Mouse (Mus musculus) MN1 (cell line): ENCODE measurements around the gene Gpx7.
"Not testable (repeated sequence)": the region's sequence is repeated elsewhere in the genome, so short reads cannot be mapped to it uniquely, and the experiment has no call there.

Experiments used
- DNase-seq: peaks from one replicate; pipeline ENCODE4 v3.0.0-alpha.2; 2016; ENCODE audit warnings: low spot score

Gene Gpx7

GRCm38 (mm10) chr4:108391124-108391523 is 15.6 kb downstream of the Gpx7 start:
- no peak for DNase-seq

DNA sequence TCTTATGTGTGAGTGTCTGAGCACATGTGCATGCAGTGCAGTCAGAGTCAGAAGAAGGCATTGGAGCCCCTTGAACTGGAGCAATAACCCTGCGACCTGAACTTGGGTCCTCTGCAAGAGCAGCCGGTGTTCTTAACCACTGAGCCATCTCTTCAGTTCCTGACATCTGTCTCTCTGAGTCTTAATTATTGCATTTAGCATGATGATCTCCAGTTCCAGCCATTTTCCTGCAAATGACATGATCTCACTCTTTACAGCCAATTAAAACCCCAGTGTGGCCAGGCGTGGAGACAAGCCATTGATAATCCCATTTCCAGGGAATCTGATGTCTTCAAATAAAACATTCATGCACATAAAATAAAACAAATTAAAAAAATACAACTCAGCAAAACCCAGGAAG is 18.0 kb downstream of the Gpx7 start:
- DNase-seq: peak; percentile 8

- no peak for DNase-seq
Measured at GRCm38 (mm10) chr4:108387681-108388253, 19.0 kb downstream of the Gpx7 start.

DNA sequence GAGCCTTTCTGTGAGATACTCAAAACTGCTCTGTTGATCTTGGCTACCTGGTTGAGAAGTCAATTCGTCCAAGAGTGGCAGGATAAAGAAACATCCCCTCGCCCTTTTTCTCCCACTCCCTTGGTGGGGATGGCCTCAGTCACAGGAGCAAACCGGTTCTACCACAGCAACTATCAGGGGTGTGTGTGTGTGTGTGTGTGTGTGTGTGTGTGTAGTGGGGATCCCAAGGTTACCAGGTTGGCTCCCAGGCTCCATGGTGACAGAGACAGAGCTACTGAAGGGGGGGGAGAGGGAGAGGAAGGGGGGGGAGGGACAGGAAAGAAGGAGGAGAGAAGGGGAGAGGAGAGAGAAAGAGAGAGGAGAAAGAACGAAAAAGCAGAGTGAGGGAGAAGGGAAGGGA is 19.7 kb downstream of the Gpx7 start:
- no peak for DNase-seq

- DNase-seq: no peak
Measured at GRCm38 (mm10) chr4:108386087-108386486, 20.7 kb downstream of the Gpx7 start.

- no peak for DNase-seq
Measured at GRCm38 (mm10) chr4:108383183-108383714, 23.5 kb downstream of the Gpx7 start, which contains the start of gene Shisal2a. Gene Shisal2a, minus strand, starts transcription at chr4:108383349.

- peak; percentile 61 for DNase-seq
Measured at GRCm38 (mm10) chr4:108380146-108380545, 26.6 kb downstream of the Gpx7 start.

- DNase-seq: no peak
Measured at GRCm38 (mm10) chr4:108379476-108379875, 27.3 kb downstream of the Gpx7 start.

GRCm38 (mm10) chr4:108372166-108372565 is 34.6 kb downstream of the Gpx7 start:
- DNase-seq: no peak

- DNase-seq: no peak
Measured at GRCm38 (mm10) chr4:108371421-108371820, 35.3 kb downstream of the Gpx7 start.

DNA sequence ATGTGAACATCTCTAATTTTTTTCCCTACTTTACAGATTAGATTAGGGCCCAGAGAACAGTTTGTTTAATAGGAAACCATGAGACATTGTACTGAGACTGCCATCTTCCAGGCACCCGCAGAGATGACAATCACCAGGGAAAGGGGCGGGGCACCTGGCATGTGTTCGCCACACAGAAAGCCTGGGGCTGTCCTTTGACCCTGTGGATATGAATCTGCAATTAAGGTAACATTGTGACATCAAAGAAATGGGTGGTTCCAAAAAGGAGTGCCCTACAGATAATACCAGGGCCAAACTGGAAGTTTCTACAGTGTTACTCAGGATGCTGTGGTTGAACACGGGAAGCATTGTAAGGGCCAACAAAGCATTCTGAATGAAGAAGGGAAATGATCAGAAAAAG is 36.4 kb downstream of the Gpx7 start:
- DNase-seq: no peak

DNA sequence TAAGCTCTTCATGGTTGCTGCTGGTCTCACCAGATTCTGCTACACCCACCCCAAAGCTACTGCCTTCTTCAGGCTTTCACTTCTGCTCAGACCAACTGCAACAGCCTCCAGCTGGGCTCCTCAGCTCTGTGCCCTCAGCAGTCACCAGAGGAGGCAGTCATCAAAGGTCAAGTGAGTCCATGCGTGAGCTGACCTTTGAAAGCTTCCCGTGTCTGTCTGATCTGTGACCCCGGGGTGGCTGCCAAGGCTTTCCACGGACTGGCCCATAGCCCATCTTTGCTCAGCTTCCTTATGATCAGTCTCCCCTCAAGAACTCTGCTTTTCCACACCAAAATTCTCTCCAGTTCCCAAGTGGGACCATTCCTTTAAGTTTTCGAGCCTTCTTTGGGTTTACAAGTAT is 37.5 kb downstream of the Gpx7 start:
- no peak for DNase-seq

DNA sequence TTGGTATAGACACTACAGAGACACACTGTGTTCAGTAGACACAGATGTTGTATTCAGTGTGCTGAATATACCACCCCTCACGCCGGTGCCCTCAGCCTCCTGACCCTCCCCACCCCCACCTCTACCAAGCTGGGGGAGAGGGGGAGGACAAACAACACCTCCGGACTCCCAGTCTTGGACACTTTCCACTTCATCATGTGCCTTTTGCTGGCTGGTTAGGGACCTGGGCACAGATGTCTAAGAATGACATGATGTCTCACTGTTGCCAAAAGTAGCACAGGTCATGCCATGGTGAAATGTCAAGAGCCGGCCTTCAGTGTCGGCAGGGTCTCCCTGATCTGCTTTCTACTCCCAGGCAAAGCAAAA is 42.7 kb downstream of the Gpx7 start:
- DNase-seq: no peak

GRCm38 (mm10) chr4:108363355-108364110 is 43.2 kb downstream of the Gpx7 start:
- no peak for DNase-seq

DNA sequence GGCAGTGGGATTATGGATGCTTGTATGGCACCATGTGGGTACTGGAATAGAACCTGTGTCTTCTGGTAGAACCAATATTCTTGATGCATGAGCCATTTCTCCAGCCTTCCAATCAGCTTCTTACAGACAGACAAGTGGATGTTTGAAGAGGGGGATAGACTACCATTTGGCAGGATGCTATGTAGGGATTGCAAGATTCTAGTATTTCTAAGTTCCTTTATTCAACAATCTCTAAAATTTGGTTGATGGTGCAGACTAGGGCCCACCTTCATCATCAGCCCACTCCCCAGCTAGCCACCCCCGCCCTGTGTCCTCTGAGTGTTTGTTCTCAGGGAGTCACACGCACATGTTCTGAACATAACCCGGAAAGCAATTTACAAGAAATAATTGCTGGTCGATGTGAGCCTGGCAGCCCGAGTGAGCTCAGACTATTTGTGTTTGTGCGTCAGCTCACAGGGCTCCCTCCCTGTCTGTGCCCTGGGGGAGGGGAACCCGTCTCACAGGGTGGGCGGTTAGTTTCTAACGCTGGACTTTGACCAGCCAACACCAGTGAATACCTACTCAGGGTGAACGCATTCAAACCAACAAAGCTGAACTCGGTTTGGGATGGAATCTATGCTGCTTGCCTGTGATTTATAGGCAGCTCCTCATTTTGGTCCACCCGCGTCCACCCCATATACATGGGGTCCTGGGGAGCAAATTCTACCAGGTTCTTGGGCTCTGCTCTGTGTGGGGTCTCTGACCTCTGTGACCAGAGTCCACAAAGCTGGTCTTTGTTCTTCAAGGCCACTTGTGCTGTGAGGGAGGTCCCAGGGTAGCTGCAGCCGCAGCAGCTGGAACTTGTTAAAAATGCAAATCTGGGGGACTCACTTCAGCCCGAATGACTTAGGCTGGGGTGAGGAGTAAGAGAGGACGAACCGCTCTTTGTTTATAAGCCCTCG is 44.2 kb downstream of the Gpx7 start:
- no peak for DNase-seq

- no peak for DNase-seq
Measured at GRCm38 (mm10) chr4:108360136-108361055, 46.4 kb downstream of the Gpx7 start.

DNA sequence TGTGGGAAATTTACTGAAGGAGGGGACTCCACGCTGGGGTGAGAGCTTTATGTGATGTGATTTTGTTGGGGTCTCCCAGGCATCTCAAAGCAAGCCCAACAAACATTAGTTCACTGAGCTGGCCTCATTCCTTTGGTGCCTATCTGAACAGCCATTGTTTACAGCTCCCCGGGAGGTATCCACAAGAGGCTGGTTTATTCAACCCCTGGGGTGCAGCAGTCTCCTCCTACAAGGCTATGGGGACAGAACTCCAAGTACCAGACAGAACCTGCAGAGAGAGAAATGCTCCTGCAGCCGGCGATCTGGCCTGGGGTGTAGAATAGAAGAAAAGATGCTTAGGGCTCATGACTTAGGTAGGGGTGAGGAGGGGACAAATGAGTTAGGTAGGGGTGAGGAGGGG is 48.3 kb downstream of the Gpx7 start:
- DNase-seq: no peak

DNA sequence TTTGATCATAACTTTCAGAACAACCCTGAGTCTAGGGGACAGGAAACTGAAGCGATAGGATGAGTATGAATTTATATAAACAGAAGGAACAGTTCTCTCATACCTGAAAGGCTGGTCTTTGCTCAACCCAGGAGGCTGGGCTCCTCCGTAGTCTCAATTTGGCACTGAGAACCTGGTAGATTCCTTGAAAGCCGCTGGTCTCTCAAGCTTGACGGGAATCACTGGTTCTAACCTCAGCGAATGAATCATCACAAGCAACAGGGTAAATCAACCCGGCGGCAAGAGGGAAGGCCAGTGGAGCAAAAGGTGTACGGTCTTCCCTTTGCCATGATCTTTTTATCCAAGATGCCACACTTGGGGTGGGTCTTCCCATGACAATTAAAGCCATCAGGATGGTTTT is 49.3 kb downstream of the Gpx7 start:
- no peak for DNase-seq

GRCm38 (mm10) chr4:108353591-108353990 is 53.2 kb downstream of the Gpx7 start:
- not testable (repeated sequence) for DNase-seq

GRCm38 (mm10) chr4:108350819-108351218 is 55.9 kb downstream of the Gpx7 start:
- DNase-seq: peak; percentile 87
